Mouse (Mus musculus) liver, embryonic 14.5 days (tissue): ENCODE measurements around the gene Fancg.

Experiments used
- CTCF ChIP-seq: IDR thresholded peaks from 2 replicates; pipeline ENCODE4 v1.5.1; 2016; ENCODE audit warnings: antibody characterized with exemption, low read depth, control low read depth
- EP300 ChIP-seq: IDR thresholded peaks from 2 replicates; pipeline ENCODE4 v1.6.1; 2016; ENCODE audit warnings: antibody characterized with exemption, low read depth

DNA sequence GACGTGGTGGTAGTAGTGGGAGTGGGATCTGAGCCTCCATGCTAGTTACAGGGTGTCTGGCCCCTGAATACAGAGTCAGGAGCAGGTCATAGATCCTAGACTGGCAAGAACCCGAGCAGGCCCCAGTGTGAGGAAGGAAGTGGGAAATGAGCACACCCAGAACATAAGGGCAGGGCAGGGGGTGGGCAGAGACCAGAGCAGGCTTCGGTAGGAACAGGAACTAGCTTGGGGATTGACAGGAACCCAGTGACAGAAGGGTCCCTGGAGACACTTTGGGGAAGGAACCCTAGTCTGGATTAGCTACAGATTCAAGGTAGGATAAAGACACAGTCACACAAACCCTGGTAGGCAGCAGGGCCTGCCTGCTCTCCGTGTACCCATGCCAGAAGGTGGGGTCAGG lies 34.4 kb upstream of the Fancg start:
- TF ChIP-seq CTCF (no peak), EP300 (no peak)
